Mouse (Mus musculus) cerebellum, postnatal 25 days (tissue): ENCODE results near the gene Kctd19.

Experiments
- DNase-seq, 2 experiments: peaks; one replicate each; pipeline ENCODE4 v3.0.0; 2021; ENCODE audit warnings: mixed read lengths in 2 of 2

Kctd19 gene

GRCm38 (mm10) chr8:105355179-105356024, 57.9 kb downstream of the Kctd19 start:
- DNase-seq: no peak

- DNase-seq: no peak
These were observed 58.8 kb downstream of the Kctd19 start for GRCm38 (mm10) chr8:105354549-105354948.

GRCm38 (mm10) chr8:105353583-105354135, 59.6 kb downstream of the Kctd19 start:
- peak; percentile 71 to 80 for DNase-seq

- peak in 1 of 2 experiments; percentile 44 for DNase-seq
These were observed 63.1 kb downstream of the Kctd19 start for GRCm38 (mm10) chr8:105350186-105350585.

GRCm38 (mm10) chr8:105349096-105349771, 64.1 kb downstream of the Kctd19 start:
- DNase-seq: peak; percentile 78 to 80

GRCm38 (mm10) chr8:105348450-105349095, 64.7 kb downstream of the Kctd19 start, which contains the start of gene Slc9a5:
TSS of gene Slc9a5 (plus strand) at chr8:105348843.
- peak; percentile 74 to 80 for DNase-seq

- peak; percentile 91 to 96 for DNase-seq
These were observed 65.7 kb downstream of the Kctd19 start, which contains the start of gene Fhod1 for GRCm38 (mm10) chr8:105347428-105348221. TSS of gene Fhod1 (minus strand) at chr8:105347953.

- DNase-seq: peak in 1 of 2 experiments; percentile 54
These were observed 66.5 kb downstream of the Kctd19 start for GRCm38 (mm10) chr8:105346611-105347427.

GRCm38 (mm10) chr8:105345061-105345975, 68.0 kb downstream of the Kctd19 start:
- no peak for DNase-seq

- no peak for DNase-seq
These were observed 69.3 kb downstream of the Kctd19 start for GRCm38 (mm10) chr8:105343791-105344574.

GRCm38 (mm10) chr8:105342768-105343167, 70.5 kb downstream of the Kctd19 start:
- DNase-seq: no peak

GRCm38 (mm10) chr8:105341399-105341798, 71.9 kb downstream of the Kctd19 start:
- no peak for DNase-seq

- peak in 1 of 2 experiments; percentile 12 for DNase-seq
These were observed 73.2 kb downstream of the Kctd19 start for GRCm38 (mm10) chr8:105339886-105340635.

GRCm38 (mm10) chr8:105338992-105339391, 74.3 kb downstream of the Kctd19 start:
- DNase-seq: no peak

- peak in 1 of 2 experiments; percentile 34 for DNase-seq
These were observed 76.8 kb downstream of the Kctd19 start for GRCm38 (mm10) chr8:105336373-105337130.
